Mouse (Mus musculus): ENCODE measurements around the gene Pde4dip.

- TF ChIP-seq POLR2A (IDR thresholded peaks at IDR 0.05; ENCODE audit: insufficient read depth, low read depth, low read length): no peak
- TF ChIP-seq CTCF (IDR thresholded peaks at IDR 0.05): no peak
- TF ChIP-seq EP300 (IDR thresholded peaks at IDR 0.05; ENCODE audit: insufficient read depth, low read depth, low read length): no peak
These were observed 52.6 kb downstream of the Pde4dip start for GRCm38 (mm10) chr3:97835888-97836287.
